Mouse (Mus musculus): Measurements from ENCODE around the gene Rmnd1. TPM values are rescaled to one million over a fixed set of nuclear protein-coding genes. Genes with fewer than 3 reads are reported as not detected.
"Not testable (repeated sequence)": the region's sequence is repeated elsewhere in the genome, so short reads cannot be mapped to it uniquely, and the experiment has no call there.

Gene Rmnd1
- polyA plus RNA-seq (2016; fragmentation: Nextera tagmentation; extraction: Ambion mirVana): 27.7 and 32.7 TPM in 2 replicates

DNA sequence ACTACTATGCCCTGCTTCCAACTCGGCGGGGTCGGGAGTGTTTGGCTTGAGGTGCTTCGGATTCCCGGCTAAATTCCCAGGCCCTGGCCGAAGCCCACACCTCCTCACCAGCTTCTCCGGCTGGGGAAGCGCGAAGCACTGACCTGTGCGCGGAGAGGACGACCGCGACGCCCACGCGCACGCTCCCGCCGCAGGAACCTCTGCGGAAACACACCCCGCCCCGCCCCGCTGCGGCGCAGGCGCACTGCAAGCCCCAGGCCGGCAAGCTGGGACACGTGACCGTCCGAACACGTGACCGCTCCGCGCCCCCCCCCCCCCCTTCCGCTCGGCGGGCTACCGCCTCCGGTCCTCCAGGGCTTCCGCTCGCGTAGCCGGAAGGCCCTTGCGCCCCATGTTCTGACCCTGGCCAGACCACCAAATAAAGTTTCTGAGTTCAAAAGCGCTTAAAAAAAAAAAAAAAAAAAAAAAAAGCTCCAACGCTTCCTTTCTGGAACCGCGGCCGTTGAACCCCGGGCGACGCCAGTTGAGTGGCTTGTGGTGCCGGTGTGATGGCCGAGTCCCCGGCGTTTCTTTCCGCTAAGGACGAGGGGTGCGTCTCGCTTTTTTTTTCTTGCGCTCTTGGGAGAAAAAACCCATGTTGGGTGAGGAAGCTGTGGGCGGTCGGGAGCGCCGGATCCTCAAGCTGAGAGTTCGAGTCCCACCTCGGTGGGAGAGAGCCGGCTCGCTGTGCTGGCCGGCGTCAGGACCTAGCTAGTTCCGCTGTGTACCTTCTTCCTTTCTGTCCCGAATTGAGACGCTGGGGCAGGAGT, at the start of gene Rmnd1, which contains the start of gene Armt1:
Gene Rmnd1, minus strand, starts transcription at position 266 of the 809 bp plus-strand sequence.
Gene Armt1, plus strand, starts transcription at position 345 of the 809 bp plus-strand sequence.
- Histone ChIP-seq H3K9me3 (replicated peaks) (no peaks in the 10 kb centered on the region), H3K9ac (peak within 1 kb of the TSS; percentile 89), H3K36me3 (peaks cover 46% of the 10 kb centered on the region), H3K4me2 (peak within 1 kb of the TSS; percentile 89), H3K4me3 (peak within 1 kb of the TSS; percentile 81), H3K27me3 (replicated peaks) (no peaks in the 10 kb centered on the region), H3K4me1 (peaks cover 56% of the 10 kb centered on the region), H3K27ac (peak within 1 kb of the TSS; percentile 91)
- under 1% methylated on average over 75 of the region's 75 CpGs for WGBS (ENCODE audit: insufficient replicate concordance)
- peak; percentile 94 for ATAC-seq

DNA sequence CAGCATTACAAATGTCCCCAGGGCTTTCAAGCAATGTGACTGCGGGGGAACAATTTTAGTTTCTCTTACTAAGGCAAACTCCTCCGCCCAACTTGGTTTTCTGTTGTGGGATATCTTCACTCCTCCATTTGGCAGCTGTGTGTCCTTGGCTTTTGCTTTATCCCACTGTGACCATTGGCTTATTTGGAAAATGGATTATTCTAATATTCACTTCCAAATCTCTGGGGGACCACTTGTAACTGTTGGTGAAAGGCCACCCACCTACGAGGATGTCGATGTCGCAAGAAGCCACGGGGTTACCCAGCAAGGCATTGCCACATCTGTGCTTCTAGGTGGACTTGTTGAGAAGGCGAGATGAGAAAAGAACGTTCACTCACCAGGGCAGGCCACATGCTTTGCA, 49.5 kb upstream of the Rmnd1 start:
- Histone ChIP-seq H3K4me1 (no peaks in the 10 kb centered on the region), H3K4me3 (no peak overlapping the region), H3K9ac (no peak overlapping the region), H3K27ac (no peak overlapping the region), H3K9me3 (replicated peaks) (no peaks in the 10 kb centered on the region), H3K36me3 (no peaks in the 10 kb centered on the region), H3K4me2 (no peak overlapping the region), H3K27me3 (replicated peaks) (no peaks in the 10 kb centered on the region)
- WGBS (ENCODE audit: insufficient replicate concordance): 65% methylated on average over 8 of the region's 8 CpGs
- no peak for ATAC-seq

DNA sequence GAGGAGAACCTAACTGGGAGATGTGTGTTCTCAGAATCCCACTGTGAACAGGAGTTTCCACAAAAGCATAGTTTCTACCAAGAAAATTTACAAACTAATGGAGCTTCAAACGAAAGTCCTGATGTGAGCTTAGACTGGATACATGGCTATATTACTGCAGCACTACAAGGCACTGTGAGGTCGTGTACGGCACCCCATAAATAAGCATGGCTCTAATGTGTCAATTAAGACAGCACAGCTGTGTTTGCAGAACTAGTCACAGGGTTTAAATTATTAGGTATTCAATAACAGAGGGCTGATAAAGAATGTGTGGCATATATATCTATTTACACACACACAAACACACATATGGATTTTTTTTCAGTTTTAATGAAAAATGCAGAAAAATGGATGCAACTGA, 48.7 kb upstream of the Rmnd1 start:
- Histone ChIP-seq H3K4me2 (no peak overlapping the region), H3K27ac (no peak overlapping the region), H3K9me3 (replicated peaks) (no peaks in the 10 kb centered on the region), H3K9ac (no peak overlapping the region), H3K36me3 (no peaks in the 10 kb centered on the region), H3K4me3 (no peak overlapping the region), H3K4me1 (no peaks in the 10 kb centered on the region), H3K27me3 (replicated peaks) (no peaks in the 10 kb centered on the region)
- ATAC-seq: no peak
- WGBS (ENCODE audit: insufficient replicate concordance): 70% methylated on average over 3 of the region's 3 CpGs

DNA sequence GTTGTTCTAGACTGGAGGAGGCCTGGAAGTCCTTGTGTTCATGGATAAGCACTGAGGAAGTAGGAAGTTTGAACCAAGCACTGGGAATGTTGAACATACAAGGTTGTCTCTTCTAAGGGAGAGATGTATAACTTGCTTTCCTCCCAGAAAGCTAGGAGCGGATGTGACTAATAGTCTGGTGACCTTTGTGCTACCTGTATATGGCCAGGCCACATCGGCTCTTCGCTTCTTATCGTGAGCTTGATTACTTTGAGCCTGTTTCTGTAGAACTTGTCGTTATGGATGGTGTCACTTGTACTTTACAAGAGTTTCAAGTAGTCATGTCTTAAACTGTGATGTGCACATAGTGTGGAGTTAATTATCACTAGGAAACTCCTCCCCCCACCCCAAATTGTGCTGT, 44.4 kb upstream of the Rmnd1 start:
- Histone ChIP-seq H3K4me3 (no peak overlapping the region), H3K9ac (no peak overlapping the region), H3K4me1 (no peaks in the 10 kb centered on the region), H3K4me2 (no peak overlapping the region), H3K27me3 (replicated peaks) (no peaks in the 10 kb centered on the region), H3K9me3 (replicated peaks) (no peaks in the 10 kb centered on the region), H3K27ac (no peak overlapping the region), H3K36me3 (no peaks in the 10 kb centered on the region)
- ATAC-seq: no peak
- WGBS (ENCODE audit: insufficient replicate concordance): 78% methylated on average over 5 of the region's 5 CpGs

DNA sequence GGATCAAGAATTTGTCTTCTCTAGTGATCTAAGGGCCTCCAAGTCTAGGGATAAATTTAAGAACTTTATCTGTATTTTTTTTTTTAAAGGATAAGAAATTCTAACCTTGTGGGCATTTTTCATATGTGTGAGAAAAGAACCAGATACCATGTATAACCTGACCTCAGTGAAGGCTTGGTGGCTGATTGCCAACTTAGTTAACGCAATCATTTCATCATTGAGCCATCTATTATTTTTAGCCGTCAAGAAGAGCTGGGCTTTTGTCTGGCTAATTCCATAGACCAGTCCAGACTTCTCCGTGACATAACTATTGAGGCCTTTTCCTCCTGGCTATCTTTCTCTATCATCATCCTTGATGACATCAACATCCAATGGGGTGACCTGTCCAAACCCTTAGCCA, 43.2 kb upstream of the Rmnd1 start:
- H3K27me3 ChIP-seq (replicated peaks): no peaks in the 10 kb centered on the region
- no peaks in the 10 kb centered on the region for H3K9me3 ChIP-seq (replicated peaks)
- 78% methylated on average over 3 of the region's 3 CpGs for WGBS (ENCODE audit: insufficient replicate concordance)
- H3K36me3 ChIP-seq: no peaks in the 10 kb centered on the region
- ATAC-seq: no peak
- H3K27ac ChIP-seq: no peak overlapping the region
- H3K4me1 ChIP-seq: no peaks in the 10 kb centered on the region
- H3K4me3 ChIP-seq: no peak overlapping the region
- H3K4me2 ChIP-seq: no peak overlapping the region
- no peak overlapping the region for H3K9ac ChIP-seq

DNA sequence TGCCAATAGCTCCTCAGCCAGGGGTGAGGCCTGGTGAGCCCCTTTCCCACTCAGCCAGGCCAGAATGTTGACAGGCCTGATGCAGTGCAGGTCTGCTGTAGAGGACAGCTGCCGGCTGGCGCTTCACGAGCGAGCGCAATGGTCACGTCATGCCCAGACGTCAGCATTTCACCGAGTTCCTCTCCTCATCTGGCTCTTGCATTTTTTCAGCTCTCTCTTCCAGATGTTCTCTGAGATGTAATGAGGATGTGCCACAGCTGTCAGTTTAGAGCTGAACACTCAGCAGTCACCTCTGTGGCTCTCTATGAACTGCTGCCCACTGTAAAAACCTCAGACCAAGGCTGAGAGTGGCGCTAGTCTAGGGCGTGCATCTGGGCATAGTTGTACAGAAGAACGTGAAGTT, 41.4 kb upstream of the Rmnd1 start:
- no peak for ATAC-seq
- H3K9ac ChIP-seq: no peak overlapping the region
- WGBS (ENCODE audit: insufficient replicate concordance): 75% methylated on average over 11 of the region's 11 CpGs

DNA sequence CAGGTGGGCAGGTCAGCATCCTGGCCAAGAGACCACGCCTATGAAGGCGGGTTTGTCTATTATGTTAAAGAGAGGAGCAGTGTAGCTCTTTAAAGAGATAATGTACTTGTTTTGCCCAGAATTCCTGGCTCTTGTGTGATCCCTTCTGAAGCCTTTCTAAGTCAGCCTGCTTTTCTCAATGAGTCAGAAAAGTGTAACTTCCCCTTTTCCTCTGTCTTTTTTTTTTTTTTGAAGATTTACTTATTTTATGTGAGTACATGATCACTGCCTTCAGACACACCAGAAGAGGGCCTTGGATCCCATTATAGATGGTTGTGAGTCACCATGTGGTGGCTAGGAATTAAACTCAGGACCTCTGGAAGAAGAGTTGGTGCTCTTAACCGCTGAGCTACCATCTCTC, 37.2 kb upstream of the Rmnd1 start:
- Histone ChIP-seq H3K4me3 (no peak overlapping the region), H3K9ac (no peak overlapping the region), H3K4me1 (no peaks in the 10 kb centered on the region), H3K27ac (no peak overlapping the region), H3K4me2 (no peak overlapping the region), H3K9me3 (replicated peaks) (no peaks in the 10 kb centered on the region), H3K27me3 (replicated peaks) (no peaks in the 10 kb centered on the region), H3K36me3 (no peaks in the 10 kb centered on the region)
- 62% methylated on average over 3 of the region's 3 CpGs for WGBS (ENCODE audit: insufficient replicate concordance)
- ATAC-seq: no peak

More for the DNA sequence above, 41.4 kb upstream of the Rmnd1 start:
- Histone ChIP-seq H3K27me3 (replicated peaks) (no peaks in the 10 kb centered on the region), H3K4me3 (no peak overlapping the region), H3K27ac (no peak overlapping the region), H3K4me2 (no peak overlapping the region), H3K4me1 (no peaks in the 10 kb centered on the region), H3K9me3 (replicated peaks) (no peaks in the 10 kb centered on the region), H3K36me3 (no peaks in the 10 kb centered on the region)

DNA sequence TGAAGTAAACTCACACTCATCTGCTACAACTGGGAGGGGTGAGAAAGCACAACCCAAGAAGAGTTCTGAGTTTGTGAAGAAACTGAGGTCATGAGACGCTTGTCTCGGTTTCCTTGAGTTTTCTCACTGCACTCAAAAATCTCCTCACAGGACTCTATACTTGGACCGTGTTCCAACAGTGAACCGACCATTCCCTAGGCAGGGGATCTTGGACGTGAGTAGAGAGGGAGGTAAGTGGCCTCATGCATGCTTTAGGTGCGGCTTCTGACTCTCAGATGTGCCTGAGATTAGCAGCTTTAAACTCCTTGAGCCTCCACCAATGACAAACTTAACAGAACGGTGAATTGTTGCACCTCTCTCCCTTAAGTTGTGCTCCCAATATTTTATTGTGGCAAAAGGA, 33.6 kb upstream of the Rmnd1 start:
- Histone ChIP-seq H3K36me3 (no peaks in the 10 kb centered on the region), H3K4me3 (no peak overlapping the region), H3K4me1 (no peaks in the 10 kb centered on the region), H3K9ac (no peak overlapping the region), H3K27me3 (replicated peaks) (no peaks in the 10 kb centered on the region), H3K4me2 (no peak overlapping the region), H3K9me3 (replicated peaks) (no peaks in the 10 kb centered on the region), H3K27ac (no peak overlapping the region)
- no peak for ATAC-seq
- WGBS (ENCODE audit: insufficient replicate concordance): 67% methylated on average over 7 of the region's 7 CpGs

DNA sequence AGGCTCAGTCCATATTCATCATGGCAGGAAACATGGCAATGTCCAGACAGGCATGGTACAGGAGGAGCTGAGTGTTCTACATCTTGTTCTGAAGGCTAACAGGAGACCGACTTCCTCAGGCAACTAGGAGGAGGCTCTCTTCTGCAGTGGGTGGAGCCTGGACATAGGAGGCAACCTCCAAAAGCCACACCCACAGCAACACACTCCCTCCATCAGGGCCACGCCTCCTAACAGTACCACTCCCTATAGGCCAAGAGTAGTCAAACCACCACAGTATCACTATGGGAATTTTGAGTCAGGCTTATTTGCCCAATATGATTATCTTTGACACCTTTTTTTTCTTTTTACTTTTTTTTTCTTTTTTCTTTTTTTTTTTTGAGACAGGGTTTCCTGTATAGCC, 28.0 kb upstream of the Rmnd1 start:
- peaks cover 11% of the 10 kb centered on the region for H3K36me3 ChIP-seq
- no peak overlapping the region for H3K27ac ChIP-seq
- no peaks in the 10 kb centered on the region for H3K9me3 ChIP-seq (replicated peaks)
- no peaks in the 10 kb centered on the region for H3K4me1 ChIP-seq
- H3K4me3 ChIP-seq: no peak overlapping the region
- H3K9ac ChIP-seq: no peak overlapping the region
- 81% methylated on average over 2 of the region's 2 CpGs for WGBS (ENCODE audit: insufficient replicate concordance)
- no peak overlapping the region for H3K4me2 ChIP-seq
- no peaks in the 10 kb centered on the region for H3K27me3 ChIP-seq (replicated peaks)
- ATAC-seq: peak; percentile 75

DNA sequence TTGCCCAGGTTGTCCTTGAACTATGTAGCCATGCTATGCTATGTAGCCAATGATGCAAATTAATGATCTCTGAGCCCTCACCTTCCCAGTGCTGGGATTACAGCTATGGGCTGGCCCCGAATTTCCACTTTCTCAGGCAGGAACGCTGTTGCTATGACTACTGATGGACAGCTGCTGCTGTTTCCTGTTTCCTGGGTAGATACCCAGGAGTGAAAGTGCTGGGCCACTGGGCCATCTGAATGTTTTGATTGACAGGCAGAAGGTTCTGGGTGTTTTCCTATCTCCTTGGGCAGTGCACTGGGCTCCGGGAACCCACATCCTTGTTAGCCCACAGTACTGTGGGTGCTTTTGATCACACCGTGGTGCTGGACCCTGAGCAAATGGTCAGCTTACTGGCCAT, 24.2 kb upstream of the Rmnd1 start:
- no peaks in the 10 kb centered on the region for H3K9me3 ChIP-seq (replicated peaks)
- 21% methylated on average over 4 of the region's 4 CpGs for WGBS (ENCODE audit: insufficient replicate concordance)
- no peaks in the 10 kb centered on the region for H3K27me3 ChIP-seq (replicated peaks)
- H3K9ac ChIP-seq: no peak overlapping the region
- peak; percentile 46 for ATAC-seq
- no peak overlapping the region for H3K27ac ChIP-seq
- H3K4me1 ChIP-seq: no peaks in the 10 kb centered on the region
- peaks cover 45% of the 10 kb centered on the region for H3K36me3 ChIP-seq
- H3K4me3 ChIP-seq: no peak overlapping the region
- H3K4me2 ChIP-seq: no peak overlapping the region

DNA sequence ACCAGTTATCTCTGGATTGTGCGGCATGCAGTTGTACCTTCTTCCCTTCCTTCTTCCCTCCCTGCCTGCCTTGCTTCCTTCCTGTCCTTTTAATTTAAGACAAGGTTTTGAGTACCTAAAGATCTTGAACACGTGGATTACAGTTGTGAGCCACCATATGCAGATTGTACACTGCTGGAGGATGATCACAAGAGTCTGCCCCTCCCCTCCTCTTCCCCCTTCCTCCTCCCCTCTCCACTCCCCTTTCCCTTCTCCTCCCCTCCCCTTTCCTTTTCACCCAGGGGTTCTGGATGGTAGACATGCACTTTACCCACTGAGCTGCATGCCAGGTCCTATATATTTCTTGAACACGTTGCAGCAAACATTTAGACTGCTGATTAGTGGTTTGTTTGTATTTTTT, 3.2 kb upstream of the Rmnd1 start:
- H3K9me3 ChIP-seq (replicated peaks): no peaks in the 10 kb centered on the region
- no peak overlapping the region for H3K4me3 ChIP-seq
- H3K27ac ChIP-seq: no peak overlapping the region
- no peak overlapping the region for H3K9ac ChIP-seq
- no peak for ATAC-seq
- peaks cover 57% of the 10 kb centered on the region for H3K36me3 ChIP-seq
- H3K4me1 ChIP-seq: peaks cover 37% of the 10 kb centered on the region
- 73% methylated on average over 3 of the region's 3 CpGs for WGBS (ENCODE audit: insufficient replicate concordance)
- H3K27me3 ChIP-seq (replicated peaks): no peaks in the 10 kb centered on the region
- H3K4me2 ChIP-seq: no peak overlapping the region

DNA sequence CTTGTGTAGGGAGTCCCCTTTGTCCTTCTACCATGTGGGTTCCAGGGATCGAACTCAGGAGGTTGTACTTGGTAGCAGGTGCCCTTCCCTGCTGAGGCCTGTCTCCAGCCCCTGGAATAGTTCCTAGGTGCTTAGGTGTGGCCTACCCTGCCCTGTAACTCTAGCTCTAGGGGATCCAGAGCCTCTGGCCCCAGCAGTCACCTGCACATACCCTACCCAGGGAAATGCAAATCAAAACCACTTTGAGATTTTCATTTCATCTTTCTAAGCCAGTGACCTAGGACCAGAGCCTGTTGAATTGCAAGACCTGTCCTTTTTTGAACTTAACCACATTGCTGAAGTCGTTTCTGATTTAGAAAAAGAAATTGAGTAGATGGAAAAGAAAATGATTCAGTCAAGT, 1.7 kb upstream of the Rmnd1 start:
- Histone ChIP-seq H3K4me2 (peak overlapping the region; percentile 76), H3K27ac (0 out of 2 replicates have a peak overlapping the region, but pooled peaks have one; percentile 10), H3K4me1 (peaks cover 53% of the 10 kb centered on the region), H3K36me3 (peaks cover 48% of the 10 kb centered on the region), H3K4me3 (peak overlapping the region; percentile 81), H3K9ac (peak overlapping the region; percentile 89)
- 56% methylated on average over 2 of the region's 2 CpGs for WGBS (ENCODE audit: insufficient replicate concordance)
- H3K27me3 ChIP-seq (replicated peaks); ATAC-seq; H3K9me3 ChIP-seq (replicated peaks): not testable (repeated sequence)

All from liver, embryonic 12.5 days (tissue).